Mouse (Mus musculus) hindbrain, postnatal 0 days (tissue): ENCODE measurements around the gene Exoc6. TPM values are rescaled to one million over a fixed set of nuclear protein-coding genes. Genes with fewer than 3 reads are reported as not detected.

Experiments
- ATAC-seq: fragments of 200-750 bp; cut with Nextera tagmentation; 2 replicates; pipeline ENCODE4 v1.8.0; 2017; ENCODE audit warnings: mild to moderate bottlenecking, moderate TSS enrichment, moderate library complexity
- DNase-seq: peaks from one replicate; pipeline ENCODE4 v3.0.0-alpha.2; 2015; ENCODE audit warnings: low spot score
- H3K27ac ChIP-seq: fragments of 300-500 bp; sonication (generic); 2 replicates; pipeline ENCODE4 v1.5.1; 2014; ENCODE audit warnings: mild to moderate bottlenecking
- H3K27me3 ChIP-seq: fragments of 300-500 bp; sonication (generic); 2 replicates; pipeline ENCODE4 v1.6.1; 2014; ENCODE audit warnings: low read length, mixed read lengths; ENCODE audit not compliant: insufficient read depth
- H3K36me3 ChIP-seq: fragments of 300-500 bp; sonication (generic); 2 replicates; pipeline ENCODE4 v1.6.1; 2014; ENCODE audit warnings: low read length, mixed read lengths; ENCODE audit not compliant: insufficient read depth
- H3K4me1 ChIP-seq: fragments of 300-500 bp; sonication (generic); 2 replicates; pipeline ENCODE4 v1.6.1; 2014; ENCODE audit warnings: antibody characterized with exemption, low read length, mixed read lengths; ENCODE audit not compliant: insufficient read depth
- H3K4me2 ChIP-seq: fragments of 300-500 bp; sonication (generic); 2 replicates; pipeline ENCODE4 v1.6.1; 2014; ENCODE audit warnings: low read depth, mild to moderate bottlenecking, low read length, moderate library complexity, mixed read lengths
- H3K4me3 ChIP-seq: fragments of 300-500 bp; sonication (generic); 2 replicates; pipeline ENCODE4 v1.5.1; 2014; ENCODE audit warnings: low read length
- H3K9ac ChIP-seq: fragments of 300-500 bp; sonication (generic); replicated peaks from 2 replicates; pipeline ENCODE4 v1.6.1; 2014; ENCODE audit warnings: mild to moderate bottlenecking, low read length, moderate library complexity, mixed read lengths
- H3K9me3 ChIP-seq: fragments of 300-500 bp; sonication (generic); 2 replicates; pipeline ENCODE4 v1.6.1; 2016; ENCODE audit warnings: low read length, mixed read lengths
- CTCF ChIP-seq: IDR thresholded peaks from 2 replicates; pipeline ENCODE4 v1.5.1; 2016; ENCODE audit warnings: antibody characterized with exemption, control low read depth, low read depth
- WGBS: fragments of 180-500 bp; shearing (Covaris S2); extraction: QIAGEN DNeasy Blood & Tissue Kit; methylation state at CpG from one replicate; pipeline ENCODE4 v1.1.7; 2014; 5-methylcytosine and 5-hydroxymethylcytosine counted together
- polyA plus RNA-seq: library from polyadenylated mRNA; unstranded; fragments of >200 nt; fragmentation: Nextera tagmentation; extraction: Ambion mirVana; gene quantifications from 2 replicates; pipeline ENCODE4 v1.2.1, GENCODE M21; 2015
- total RNA-seq: library from RNA; depleted of rRNA; stranded (reverse); fragments of >200 nt; gene quantifications from 2 replicates; pipeline ENCODE4 v1.2.3, GENCODE M21; 2014; rRNA removed

Gene Exoc6
- total and polyA plus RNA-seq, 2 experiments from 2014 or later = 18.8 to 18.9 TPM

GRCm38 (mm10) chr19:37724591-37724990 lies 174.4 kb downstream of the Exoc6 start:
- Histone ChIP-seq H3K9me3 (no peaks in the 10 kb centered on the region), H3K27me3 (no peaks in the 10 kb centered on the region), H3K9ac (no peak overlapping the region), H3K4me3 (no peak overlapping the region), H3K4me2 (no peak overlapping the region), H3K4me1 (no peaks in the 10 kb centered on the region), H3K27ac (no peak overlapping the region), H3K36me3 (no peaks in the 10 kb centered on the region)
- 96% methylated on average over 5 of the region's 5 CpGs for WGBS
- no peak for TF ChIP-seq CTCF
- DNase-seq (no peak), ATAC-seq (no peak)

DNA sequence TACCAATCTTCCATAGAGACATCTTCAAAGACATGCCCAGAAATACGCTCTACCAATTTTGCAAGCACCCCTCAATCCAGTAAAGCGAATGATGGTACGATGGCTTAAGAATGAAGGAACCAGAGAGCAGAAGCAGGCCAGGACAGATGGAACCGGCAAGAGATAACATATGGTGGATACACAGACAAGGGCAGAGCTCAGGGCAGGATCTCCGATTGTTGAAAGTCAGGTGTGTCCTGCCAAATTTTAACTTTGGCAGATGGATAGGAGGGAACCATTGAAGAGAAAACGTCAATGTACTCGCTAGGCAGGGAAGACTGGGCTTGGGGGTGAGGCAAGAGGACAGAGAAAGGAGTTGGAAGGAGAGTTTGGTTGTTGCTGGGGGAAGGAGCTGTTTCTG lies 176.4 kb downstream of the Exoc6 start:
- H3K36me3 ChIP-seq = no peaks in the 10 kb centered on the region

GRCm38 (mm10) chr19:37727366-37727765 lies 177.1 kb downstream of the Exoc6 start:
- Histone ChIP-seq H3K36me3 (no peaks in the 10 kb centered on the region), H3K9me3 (no peaks in the 10 kb centered on the region), H3K27ac (no peak overlapping the region), H3K27me3 (no peaks in the 10 kb centered on the region), H3K4me2 (no peak overlapping the region), H3K9ac (no peak overlapping the region), H3K4me1 (no peaks in the 10 kb centered on the region), H3K4me3 (no peak overlapping the region)
- ATAC-seq = no peak
- TF ChIP-seq CTCF = no peak
- WGBS = 85% methylated on average over 2 of the region's 2 CpGs
- no peak for DNase-seq

More for the DNA sequence above, 176.4 kb downstream of the Exoc6 start:
- no peak for TF ChIP-seq CTCF
- H3K4me3 ChIP-seq = no peak overlapping the region
- H3K27ac ChIP-seq = no peak overlapping the region
- 80% methylated on average over 7 of the region's 7 CpGs for WGBS
- no peaks in the 10 kb centered on the region for H3K9me3 ChIP-seq
- ATAC-seq = no peak
- H3K4me1 ChIP-seq = no peaks in the 10 kb centered on the region
- H3K9ac ChIP-seq = no peak overlapping the region
- H3K27me3 ChIP-seq = no peaks in the 10 kb centered on the region
- H3K4me2 ChIP-seq = no peak overlapping the region
- no peak for DNase-seq

Other genes with a start within 250 kb of the Exoc6 start
- 25.1 and 29.1 TPM in 2 replicates for gene Ide, start 212.6 kb upstream of the Exoc6 start, total RNA-seq
- 38.5 and 40.5 TPM in 2 replicates for gene Ide, start 212.6 kb upstream of the Exoc6 start, polyA plus RNA-seq
- 12.1 and 14.2 TPM in 2 replicates for gene Kif11, start 174.0 kb upstream of the Exoc6 start, total RNA-seq
- gene Kif11, start 174.0 kb upstream of the Exoc6 start, polyA plus RNA-seq = 10.1 and 10.9 TPM in 2 replicates
- 0.16 and 2.7 TPM in 2 replicates for gene Hhex, start 115.6 kb upstream of the Exoc6 start, total RNA-seq
- gene Hhex, start 115.6 kb upstream of the Exoc6 start, polyA plus RNA-seq = 4.2 and 4.7 TPM in 2 replicates
- gene Cyp26c1, start 135.2 kb downstream of the Exoc6 start, total RNA-seq = not detected in 2 replicates
- not detected in 2 replicates for gene Cyp26c1, start 135.2 kb downstream of the Exoc6 start, polyA plus RNA-seq
- 0.11 TPM in 1 of 2 replicates, not detected in the other for gene Cyp26a1, start 147.4 kb downstream of the Exoc6 start, total RNA-seq
- not detected in 2 replicates for gene Cyp26a1, start 147.4 kb downstream of the Exoc6 start, polyA plus RNA-seq